Mouse (Mus musculus): Measurements from ENCODE around the gene Rgl1. TPM values are rescaled to one million over a fixed set of nuclear protein-coding genes. Genes with fewer than 3 reads are reported as not detected.
A peak's percentile ranks its signal among the peaks of the same experiment; 100 is the strongest.

Rgl1 gene
- polyA plus RNA-seq, 1 experiment from 2014 or later = 45.4 TPM

DNA sequence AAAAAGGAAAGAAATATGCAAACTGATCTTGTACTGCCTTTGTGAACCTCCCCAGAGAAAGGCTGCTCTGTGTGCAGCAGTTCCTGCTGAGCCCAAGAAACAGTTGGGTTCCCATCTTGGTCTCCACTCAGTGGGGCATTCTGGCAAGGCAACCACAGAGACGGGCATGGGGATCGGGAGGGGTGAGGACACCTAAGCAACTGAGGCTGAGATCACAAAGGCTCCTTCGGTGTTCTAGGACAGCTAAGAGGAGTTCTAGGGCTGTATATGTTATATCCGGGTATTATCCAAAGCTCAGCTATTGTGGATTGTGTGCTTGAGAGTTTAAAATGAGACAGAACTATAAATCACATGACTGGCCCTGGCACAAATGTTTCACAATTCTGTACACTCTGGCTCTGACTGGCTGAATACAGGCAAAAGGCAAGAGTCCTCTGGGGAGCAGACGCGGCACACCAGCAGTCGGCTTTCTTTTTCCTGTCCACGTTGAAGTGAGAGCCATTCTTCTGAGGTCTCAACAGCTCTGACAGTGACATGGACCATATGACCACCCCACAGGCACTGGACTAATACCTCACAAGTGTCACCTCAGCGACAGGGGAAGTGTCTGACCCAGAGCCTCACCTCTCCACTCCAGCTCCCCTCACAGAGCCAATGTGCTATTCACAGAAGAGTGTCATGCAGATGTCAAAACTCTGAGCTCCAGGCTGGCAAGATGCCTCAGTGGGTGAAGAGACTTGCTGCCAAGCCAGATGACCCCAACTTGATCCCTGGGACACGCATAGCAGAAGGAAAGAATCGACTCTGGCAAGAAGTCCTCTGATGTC lies 83.6 kb downstream of the Rgl1 start:
- no peaks in the 10 kb centered on the region for H3K9me3 ChIP-seq (ENCODE audit: control insufficient read depth, low read length)
- no peak overlapping the region for H3K4me2 ChIP-seq (ENCODE audit: low read depth, low read length)
- peaks cover 17% of the 10 kb centered on the region for H3K4me1 ChIP-seq (ENCODE audit: control insufficient read depth, insufficient read depth, low read length)
- 52% methylated on average over 11 of the region's 11 CpGs for whole genome bisulfite sequencing
- H3K27ac ChIP-seq (ENCODE audit: low read length) = 0 out of 2 replicates have a peak overlapping the region, but pooled peaks have one; percentile 36
- no peak overlapping the region for H3K4me3 ChIP-seq (ENCODE audit: low read length)
- no peaks in the 10 kb centered on the region for H3K36me3 ChIP-seq (ENCODE audit: control insufficient read depth, insufficient read depth, low read length)
- no peak for ATAC-seq
- no peak overlapping the region for H3K9ac ChIP-seq (ENCODE audit: low read depth, low read length)
- no peaks in the 10 kb centered on the region for H3K27me3 ChIP-seq (replicated peaks; ENCODE audit: control insufficient read depth, insufficient read depth, low read length)

DNA sequence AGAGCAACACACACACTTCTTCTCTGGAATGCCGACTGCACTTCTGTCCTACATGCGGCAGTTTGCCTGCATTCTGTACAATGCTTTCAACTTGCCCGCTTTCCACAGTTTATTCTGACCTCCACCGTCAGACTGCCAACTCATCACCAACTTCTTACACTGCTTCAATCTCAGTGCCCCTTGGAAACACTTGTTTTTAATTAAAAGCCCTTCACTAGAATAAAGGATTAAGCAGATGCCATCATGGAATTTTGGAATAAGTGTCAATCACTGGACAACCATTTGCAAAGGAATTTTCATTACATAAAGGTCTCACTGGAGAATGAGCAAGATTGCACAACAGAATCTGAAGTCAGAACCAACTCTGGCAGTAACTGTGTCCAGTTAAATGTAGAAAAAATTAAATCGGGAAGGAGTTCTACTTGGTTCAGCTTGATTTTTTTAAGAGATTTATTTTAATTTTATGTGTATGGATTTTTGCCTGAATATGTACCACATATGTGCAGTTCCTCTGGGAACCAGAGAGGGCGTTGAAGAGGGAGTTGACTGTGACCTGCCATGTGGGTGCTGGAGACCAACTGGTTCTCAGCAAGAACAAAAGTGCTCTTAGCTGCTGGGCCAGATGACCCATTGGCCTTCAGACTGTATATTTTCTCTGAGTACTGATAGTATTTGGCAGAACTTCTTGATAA lies 84.3 kb downstream of the Rgl1 start:
- Histone ChIP-seq H3K4me2 (ENCODE audit: low read depth, low read length) (no peak overlapping the region), H3K9ac (ENCODE audit: low read depth, low read length) (no peak overlapping the region), H3K4me1 (ENCODE audit: control insufficient read depth, insufficient read depth, low read length) (peaks cover 14% of the 10 kb centered on the region), H3K27ac (ENCODE audit: low read length) (0 out of 2 replicates have a peak overlapping the region, but pooled peaks have one; percentile 36), H3K27me3 (replicated peaks; ENCODE audit: control insufficient read depth, insufficient read depth, low read length) (no peaks in the 10 kb centered on the region), H3K36me3 (ENCODE audit: control insufficient read depth, insufficient read depth, low read length) (no peaks in the 10 kb centered on the region), H3K4me3 (ENCODE audit: low read length) (no peak overlapping the region), H3K9me3 (ENCODE audit: control insufficient read depth, low read length) (no peaks in the 10 kb centered on the region)
- no peak for ATAC-seq
- WGBS = 66% methylated on average over 6 of the region's 6 CpGs

DNA sequence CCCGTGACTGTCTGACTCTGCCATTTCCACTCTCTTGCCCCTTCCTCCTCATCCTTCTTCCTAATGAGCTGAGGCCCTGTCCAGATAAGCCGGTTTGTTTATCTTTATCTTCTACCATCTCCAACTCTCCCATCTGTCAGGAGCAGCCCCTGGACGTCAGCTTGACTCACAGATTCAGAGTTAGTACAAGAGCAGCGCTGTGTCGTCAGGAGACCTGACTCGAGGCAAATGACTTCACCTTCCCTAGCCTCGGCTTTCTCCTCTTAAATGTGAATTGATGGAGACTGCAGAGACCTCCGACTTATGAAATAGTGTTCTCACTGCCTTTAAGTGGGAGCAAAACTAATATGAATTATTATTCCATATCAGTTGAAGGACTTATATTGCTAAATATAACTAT lies 85.0 kb downstream of the Rgl1 start:
- no peaks in the 10 kb centered on the region for H3K9me3 ChIP-seq (ENCODE audit: control insufficient read depth, low read length)
- no peaks in the 10 kb centered on the region for H3K27me3 ChIP-seq (replicated peaks; ENCODE audit: control insufficient read depth, insufficient read depth, low read length)
- no peaks in the 10 kb centered on the region for H3K36me3 ChIP-seq (ENCODE audit: control insufficient read depth, insufficient read depth, low read length)
- peak overlapping the region; percentile 35; the same call in 1 of the 2 replicates for H3K27ac ChIP-seq (ENCODE audit: low read length)
- no peak; the same call in 1 of the 2 replicates for ATAC-seq
- H3K9ac ChIP-seq (ENCODE audit: low read depth, low read length) = no peak overlapping the region
- no peak overlapping the region for H3K4me3 ChIP-seq (ENCODE audit: low read length)
- 28% methylated on average over 8 of the region's 8 CpGs for WGBS
- no peak overlapping the region for H3K4me2 ChIP-seq (ENCODE audit: low read depth, low read length)
- H3K4me1 ChIP-seq (ENCODE audit: control insufficient read depth, insufficient read depth, low read length) = peaks cover 14% of the 10 kb centered on the region

DNA sequence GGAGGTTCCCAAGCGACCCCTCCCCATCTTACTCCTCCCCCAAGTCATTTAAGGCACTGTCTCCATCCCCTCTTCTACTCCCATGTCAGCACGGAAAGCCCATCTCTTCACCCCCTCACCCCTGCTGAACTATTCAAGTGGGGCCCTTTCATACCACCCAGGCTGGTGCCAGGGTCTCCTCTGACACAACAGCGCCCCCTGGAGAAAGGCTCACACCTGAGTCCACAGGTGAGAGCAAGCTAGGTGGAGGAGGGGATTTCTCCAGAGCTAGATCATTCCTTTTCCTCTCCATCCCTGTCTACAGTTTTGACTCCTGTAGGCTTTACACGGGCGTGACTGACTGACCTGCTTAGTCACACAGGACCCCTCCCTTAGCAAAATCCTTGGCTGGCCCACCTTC lies 87.7 kb downstream of the Rgl1 start:
- Histone ChIP-seq H3K4me3 (ENCODE audit: low read length) (no peak overlapping the region), H3K9ac (ENCODE audit: low read depth, low read length) (no peak overlapping the region), H3K4me2 (ENCODE audit: low read depth, low read length) (no peak overlapping the region), H3K27me3 (replicated peaks; ENCODE audit: control insufficient read depth, insufficient read depth, low read length) (no peaks in the 10 kb centered on the region), H3K4me1 (ENCODE audit: control insufficient read depth, insufficient read depth, low read length) (peaks cover 14% of the 10 kb centered on the region), H3K9me3 (ENCODE audit: control insufficient read depth, low read length) (no peaks in the 10 kb centered on the region), H3K36me3 (ENCODE audit: control insufficient read depth, insufficient read depth, low read length) (no peaks in the 10 kb centered on the region), H3K27ac (ENCODE audit: low read length) (peak overlapping the region; percentile 74)
- 41% methylated on average over 5 of the region's 5 CpGs for WGBS
- 0 out of 2 replicates have a peak, but pooled peaks have one; percentile 12 for ATAC-seq

DNA sequence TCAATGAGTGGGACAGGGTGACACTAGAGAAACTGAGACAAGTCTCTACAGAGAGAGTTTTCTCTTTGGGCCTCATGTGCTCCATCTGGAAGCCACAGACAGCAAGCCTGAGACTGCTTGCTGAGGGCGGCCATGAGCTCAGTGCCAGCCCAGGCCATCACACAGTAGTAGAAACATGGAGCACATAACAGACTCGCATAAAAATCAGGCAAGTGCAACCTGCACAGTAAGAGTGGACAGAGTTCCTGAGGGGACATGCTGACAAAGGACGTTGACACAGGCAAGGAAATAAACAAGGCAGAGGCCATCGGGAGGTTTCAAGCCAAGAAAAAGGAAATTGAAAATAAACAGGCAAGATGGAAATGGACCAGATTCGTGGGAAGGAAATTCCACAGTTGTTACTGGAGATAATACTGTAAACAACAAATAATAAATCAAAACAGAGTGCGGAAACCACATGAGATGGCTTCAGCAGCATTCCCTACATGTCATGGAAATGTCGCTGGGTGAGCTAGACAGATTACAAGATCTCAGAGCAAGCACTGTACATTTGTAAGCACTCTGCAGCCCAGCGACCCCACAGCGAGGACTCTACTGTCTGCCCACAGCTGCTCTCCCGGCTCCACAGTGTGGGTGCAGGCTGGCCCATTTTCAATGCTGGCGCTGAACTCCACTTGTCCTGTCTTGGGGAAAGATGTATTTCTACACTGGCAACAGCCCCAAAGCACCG lies 88.5 kb downstream of the Rgl1 start:
- H3K9ac ChIP-seq (ENCODE audit: low read depth, low read length) = no peak overlapping the region

DNA sequence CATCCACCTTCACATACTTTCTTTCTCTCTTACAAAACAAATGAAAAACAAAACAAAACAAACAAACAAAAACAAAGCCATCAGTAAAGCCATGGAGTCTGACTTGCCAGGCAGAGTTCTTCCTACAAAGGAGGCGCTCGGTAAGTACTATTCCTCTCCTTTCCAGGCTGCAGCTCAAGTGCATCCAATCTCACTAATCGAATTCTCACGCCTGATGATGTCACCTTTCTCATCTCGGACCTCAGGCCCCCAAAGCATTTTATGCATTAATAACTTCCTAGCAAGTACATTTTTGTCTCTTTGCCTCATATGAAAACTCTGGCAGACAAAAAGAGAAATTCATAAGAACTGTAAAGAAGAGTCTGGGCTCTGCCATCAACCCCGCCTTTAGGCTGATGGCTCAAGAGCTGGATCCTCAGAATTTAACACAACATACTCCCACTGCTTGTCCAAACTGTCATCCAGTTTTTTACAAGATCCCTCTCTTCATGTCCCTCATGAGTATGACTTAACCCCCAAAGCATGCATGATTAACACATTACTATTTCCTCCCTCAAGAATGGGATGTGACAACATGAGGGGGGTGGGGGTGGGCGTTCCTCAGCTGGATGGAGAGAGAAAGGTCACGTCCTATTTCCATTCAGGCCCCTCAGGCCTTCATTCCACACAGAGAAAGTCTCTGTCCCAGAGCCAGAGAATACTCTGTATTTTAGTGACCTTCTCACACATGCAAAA lies 96.5 kb downstream of the Rgl1 start:
- WGBS = 51% methylated on average over 8 of the region's 8 CpGs
- ATAC-seq = peak; percentile 33; the same call in 1 of the 2 replicates
- H3K27me3 ChIP-seq (replicated peaks; ENCODE audit: control insufficient read depth, insufficient read depth, low read length) = no peaks in the 10 kb centered on the region

More for the DNA sequence above, 88.5 kb downstream of the Rgl1 start:
- Histone ChIP-seq H3K4me3 (ENCODE audit: low read length) (no peak overlapping the region), H3K4me1 (ENCODE audit: control insufficient read depth, insufficient read depth, low read length) (peaks cover 12% of the 10 kb centered on the region), H3K9me3 (ENCODE audit: control insufficient read depth, low read length) (no peaks in the 10 kb centered on the region), H3K36me3 (ENCODE audit: control insufficient read depth, insufficient read depth, low read length) (no peaks in the 10 kb centered on the region), H3K4me2 (ENCODE audit: low read depth, low read length) (no peak overlapping the region), H3K27ac (ENCODE audit: low read length) (peak overlapping the region; percentile 74), H3K27me3 (replicated peaks; ENCODE audit: control insufficient read depth, insufficient read depth, low read length) (no peaks in the 10 kb centered on the region)
- 48% methylated on average over 12 of the region's 12 CpGs for WGBS
- peak; percentile 82 for ATAC-seq

DNA sequence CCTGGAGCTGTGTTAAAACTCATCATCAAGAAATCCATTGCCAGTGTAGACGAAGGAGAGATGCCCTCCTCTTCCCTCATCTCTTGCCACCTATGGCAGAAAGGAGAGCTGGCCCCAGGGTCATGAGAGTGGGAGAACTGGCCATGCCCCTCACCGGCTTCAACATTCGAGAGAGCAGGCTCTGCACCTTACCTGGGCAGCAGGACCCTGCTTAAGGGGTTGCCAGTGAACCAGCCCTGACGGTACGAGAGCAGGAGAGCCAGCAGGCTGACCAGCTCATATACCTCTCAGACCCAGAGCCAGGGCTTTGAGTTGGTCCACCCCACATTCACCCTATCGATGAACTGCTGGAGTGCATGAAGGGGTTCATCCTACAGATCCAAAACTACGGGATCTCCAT lies 105.7 kb downstream of the Rgl1 start:
- no peaks in the 10 kb centered on the region for H3K27me3 ChIP-seq (replicated peaks; ENCODE audit: control insufficient read depth, insufficient read depth, low read length)
- H3K4me2 ChIP-seq (ENCODE audit: low read depth, low read length) = no peak overlapping the region
- H3K9me3 ChIP-seq (ENCODE audit: control insufficient read depth, low read length) = no peaks in the 10 kb centered on the region
- 92% methylated on average over 7 of the region's 7 CpGs for WGBS
- no peak overlapping the region for H3K9ac ChIP-seq (ENCODE audit: low read depth, low read length)
- ATAC-seq = no peak
- no peak overlapping the region for H3K4me3 ChIP-seq (ENCODE audit: low read length)
- no peak overlapping the region for H3K27ac ChIP-seq (ENCODE audit: low read length)
- H3K36me3 ChIP-seq (ENCODE audit: control insufficient read depth, insufficient read depth, low read length) = no peaks in the 10 kb centered on the region
- H3K4me1 ChIP-seq (ENCODE audit: control insufficient read depth, insufficient read depth, low read length) = no peaks in the 10 kb centered on the region

More for the DNA sequence above, 96.5 kb downstream of the Rgl1 start:
- Histone ChIP-seq H3K4me1 (ENCODE audit: control insufficient read depth, insufficient read depth, low read length) (no peaks in the 10 kb centered on the region), H3K9ac (ENCODE audit: low read depth, low read length) (no peak overlapping the region), H3K36me3 (ENCODE audit: control insufficient read depth, insufficient read depth, low read length) (no peaks in the 10 kb centered on the region), H3K9me3 (ENCODE audit: control insufficient read depth, low read length) (no peaks in the 10 kb centered on the region), H3K27ac (ENCODE audit: low read length) (no peak overlapping the region), H3K4me3 (ENCODE audit: low read length) (no peak overlapping the region), H3K4me2 (ENCODE audit: low read depth, low read length) (no peak overlapping the region)

DNA sequence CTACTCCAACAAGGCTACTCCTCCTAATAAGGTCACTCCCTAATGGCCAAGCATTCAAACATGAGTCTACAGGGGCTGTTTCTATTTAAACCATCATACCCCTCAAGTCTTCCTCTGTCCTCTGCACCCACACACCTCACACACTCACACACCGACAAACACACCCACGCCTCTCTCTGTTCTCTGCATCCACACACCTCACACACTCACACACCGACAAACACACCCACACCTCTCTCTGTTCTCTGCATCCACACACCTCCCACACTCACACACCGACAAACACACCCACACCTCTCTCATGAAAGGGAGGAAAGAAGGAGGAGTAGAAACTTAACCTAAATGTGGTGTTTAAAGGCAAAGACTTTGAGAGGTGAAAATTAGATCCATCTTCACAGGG lies 106.2 kb downstream of the Rgl1 start:
- Histone ChIP-seq H3K27me3 (replicated peaks; ENCODE audit: control insufficient read depth, insufficient read depth, low read length) (no peaks in the 10 kb centered on the region), H3K4me3 (ENCODE audit: low read length) (no peak overlapping the region), H3K36me3 (ENCODE audit: control insufficient read depth, insufficient read depth, low read length) (no peaks in the 10 kb centered on the region), H3K9ac (ENCODE audit: low read depth, low read length) (no peak overlapping the region), H3K4me2 (ENCODE audit: low read depth, low read length) (no peak overlapping the region), H3K27ac (ENCODE audit: low read length) (no peak overlapping the region), H3K4me1 (ENCODE audit: control insufficient read depth, insufficient read depth, low read length) (no peaks in the 10 kb centered on the region), H3K9me3 (ENCODE audit: control insufficient read depth, low read length) (no peaks in the 10 kb centered on the region)
- ATAC-seq = no peak
- 91% methylated on average over 4 of the region's 4 CpGs for WGBS
